Mouse (Mus musculus): ENCODE measurements around the gene Rps3a1.
"Not testable (repeated sequence)": the region's sequence is repeated elsewhere in the genome, so short reads cannot be mapped to it uniquely, and the experiment has no call there.

Gene Rps3a1

DNA sequence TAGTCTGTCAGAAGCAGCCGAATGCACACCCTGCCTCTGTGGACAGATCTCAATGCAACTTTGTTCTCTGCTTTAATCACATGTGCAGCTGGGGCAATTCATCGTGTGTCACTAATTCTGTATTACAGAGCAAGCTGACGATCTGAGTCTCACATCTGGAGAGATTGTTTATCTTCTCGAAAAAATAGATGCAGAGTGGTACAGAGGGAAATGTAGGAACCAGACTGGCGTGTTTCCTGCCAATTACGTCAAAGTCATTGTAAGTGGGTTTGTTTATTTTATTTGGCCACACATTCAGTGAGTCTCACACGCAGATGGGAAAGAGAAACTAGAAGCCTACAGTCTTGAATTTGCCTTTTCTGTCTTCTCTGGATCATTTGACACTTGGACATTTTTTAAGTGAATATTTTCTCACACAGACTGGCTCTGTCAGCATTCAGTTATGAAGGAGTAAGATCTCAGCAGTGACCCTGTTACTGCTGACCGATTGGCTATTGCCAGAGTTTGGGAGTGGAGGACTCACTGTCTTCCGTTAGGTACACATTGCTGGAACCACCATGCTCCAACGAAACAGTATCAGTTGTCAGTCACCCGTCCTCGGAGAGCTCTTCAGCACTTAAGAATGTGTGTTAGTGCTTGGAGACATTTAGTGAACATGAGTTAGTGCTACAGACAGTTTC is 27.7 kb downstream of the Rps3a1 start:
- DNase-seq (ENCODE audit: low spot score in 2 of 2), result no peak

DNA sequence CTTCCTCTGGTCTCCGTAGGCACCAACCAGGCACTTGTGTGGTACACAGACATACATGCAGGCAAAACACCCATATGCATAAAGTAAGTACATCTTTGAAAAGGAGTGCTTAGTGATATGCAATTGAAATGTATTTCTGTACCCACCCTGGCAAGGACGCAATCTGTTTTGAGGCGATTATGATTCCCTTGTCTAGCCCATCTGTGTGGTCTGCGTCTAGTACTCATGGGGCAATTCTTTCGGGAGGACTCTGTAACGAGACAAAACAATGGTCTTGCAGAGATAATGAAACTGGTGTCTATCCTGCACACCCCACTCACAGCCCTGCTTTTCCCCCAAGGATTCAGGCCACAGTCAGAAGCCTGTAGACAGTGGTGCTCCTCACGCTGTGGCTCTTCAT is 29.7 kb downstream of the Rps3a1 start:
- DNase-seq (ENCODE audit: low spot score in 2 of 2), result no peak

DNA sequence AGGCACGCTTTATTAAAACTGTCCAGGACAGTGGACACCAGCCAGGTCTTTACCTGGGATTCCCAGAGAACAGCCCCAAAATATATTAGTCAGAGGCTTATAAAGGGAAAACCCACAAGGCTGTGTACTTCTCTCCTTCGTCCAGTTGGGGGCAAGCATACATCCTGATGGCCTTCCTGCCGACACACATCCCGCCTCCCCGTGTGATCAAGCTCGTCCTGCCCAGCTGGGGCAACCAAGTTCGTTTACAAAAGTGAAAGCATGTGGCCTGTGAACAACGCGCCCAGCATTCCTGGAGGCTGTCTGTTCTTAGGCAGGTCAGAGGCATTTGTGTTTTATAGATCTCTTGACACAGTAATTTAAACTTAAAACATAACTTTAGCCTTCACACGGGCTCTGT is 32.4 kb downstream of the Rps3a1 start:
- peak; percentile 21 to 68 for DNase-seq (ENCODE audit: low spot score in 2 of 2)

DNA sequence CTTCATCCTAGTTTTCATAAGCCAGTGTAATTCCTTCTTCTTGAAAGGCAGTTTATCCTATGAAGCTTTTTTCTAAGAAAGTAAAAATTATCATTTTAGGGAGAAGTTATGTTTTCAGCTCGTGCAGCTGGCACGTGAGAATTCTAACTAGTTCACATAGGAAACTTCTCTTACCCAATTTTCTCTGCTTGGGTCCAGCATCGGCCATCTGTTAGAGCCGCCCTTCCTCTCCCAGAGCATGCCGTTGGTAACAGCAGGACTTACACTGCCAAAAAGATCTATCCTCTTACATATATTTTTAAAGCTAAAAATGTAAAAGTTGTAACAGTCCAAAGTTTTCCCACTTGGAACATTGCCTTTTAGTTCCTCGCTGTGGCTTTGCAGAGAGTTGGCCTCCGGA is 33.4 kb downstream of the Rps3a1 start:
- no peak for DNase-seq (ENCODE audit: low spot score in 2 of 2)

DNA sequence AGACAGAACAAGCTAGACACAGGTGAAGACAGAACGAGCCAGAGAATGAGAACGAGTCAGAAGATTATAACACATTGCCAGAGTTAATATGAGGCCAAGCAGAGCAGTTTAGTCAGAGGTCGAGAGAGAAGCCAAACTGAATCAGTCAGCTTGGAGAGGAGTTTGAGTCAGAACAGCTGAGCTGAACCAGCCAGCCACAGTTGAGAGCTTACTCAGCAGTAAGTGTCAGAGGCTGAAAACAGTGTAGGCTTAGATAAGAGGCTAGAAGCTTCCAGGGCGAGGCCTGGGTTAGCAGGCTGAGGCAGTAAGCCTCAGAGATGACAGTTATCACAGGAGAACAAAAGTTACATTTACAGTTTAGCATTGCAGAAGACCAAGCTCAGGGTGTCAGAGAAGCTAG is 33.9 kb downstream of the Rps3a1 start:
- DNase-seq (ENCODE audit: low spot score in 2 of 2), result peak in 1 of 2 experiments; percentile 27

DNA sequence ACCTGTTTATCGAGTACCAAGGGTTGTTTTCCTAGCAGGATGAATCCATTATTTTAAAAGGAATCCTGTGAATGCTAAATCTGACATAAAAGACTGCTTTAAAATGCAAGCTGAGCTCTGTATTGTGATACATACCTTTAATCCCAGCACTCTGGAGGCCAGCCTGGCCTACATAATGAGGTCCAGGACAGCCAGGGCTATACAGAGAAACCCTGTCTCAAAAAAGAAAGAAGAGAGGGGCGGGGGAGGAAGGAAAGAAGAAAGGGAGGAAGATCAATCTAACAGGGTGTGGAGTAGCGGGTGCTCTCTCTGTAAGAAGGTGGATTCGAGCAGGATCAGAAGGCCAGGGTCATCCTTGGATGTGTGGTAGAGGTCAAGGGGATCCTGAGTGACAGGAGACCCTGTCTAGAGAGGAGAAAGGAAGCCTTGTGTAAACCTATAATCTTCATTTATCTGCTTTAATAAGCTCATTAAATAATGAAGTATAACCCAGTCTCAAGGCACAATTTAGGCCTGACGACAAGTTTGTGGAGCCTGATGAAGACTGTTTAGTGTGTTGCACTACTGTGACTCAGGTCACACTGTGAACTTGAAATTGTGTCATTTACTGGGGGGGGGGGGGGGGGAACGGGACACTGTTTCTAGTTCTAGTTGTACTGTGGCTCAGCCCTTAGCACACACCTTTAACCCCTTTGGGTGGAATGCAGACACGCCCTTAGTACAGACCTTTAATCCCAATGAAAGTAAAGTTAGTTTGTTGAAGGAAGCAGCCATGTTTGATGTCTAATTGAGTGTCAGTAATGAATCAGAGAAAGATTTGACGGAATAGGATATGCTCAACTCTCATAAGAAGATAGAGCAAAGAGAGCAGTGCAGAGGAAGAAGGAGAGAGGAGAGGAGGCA is 34.6 kb downstream of the Rps3a1 start:
- no peak for DNase-seq (ENCODE audit: low spot score in 2 of 2)

DNA sequence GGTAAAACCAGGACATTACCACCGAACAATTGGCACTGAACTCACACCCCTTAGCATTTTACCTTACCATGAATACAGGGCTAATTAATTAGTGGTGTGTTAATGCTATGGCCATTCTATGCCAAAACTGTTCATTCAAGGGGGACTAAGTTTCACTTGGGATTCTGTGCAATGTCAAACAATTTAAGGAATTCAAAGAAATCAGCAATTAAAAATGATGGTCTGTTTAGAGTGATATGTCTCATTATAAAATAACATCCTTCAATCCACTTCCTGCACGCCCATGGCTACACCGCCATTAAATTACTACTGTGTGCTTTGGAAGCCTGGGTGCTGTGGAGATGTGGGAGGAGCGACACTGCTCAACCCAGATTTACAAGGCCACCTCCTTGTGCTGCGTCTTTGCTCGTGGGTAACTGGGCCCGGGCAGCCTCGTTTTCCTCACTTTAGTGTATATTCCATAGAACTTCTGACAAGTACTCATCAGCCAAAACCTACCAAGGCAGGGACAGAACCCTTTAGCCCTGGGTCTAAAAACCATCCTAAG is 36.3 kb downstream of the Rps3a1 start:
- no peak for DNase-seq (ENCODE audit: low spot score in 2 of 2)

DNA sequence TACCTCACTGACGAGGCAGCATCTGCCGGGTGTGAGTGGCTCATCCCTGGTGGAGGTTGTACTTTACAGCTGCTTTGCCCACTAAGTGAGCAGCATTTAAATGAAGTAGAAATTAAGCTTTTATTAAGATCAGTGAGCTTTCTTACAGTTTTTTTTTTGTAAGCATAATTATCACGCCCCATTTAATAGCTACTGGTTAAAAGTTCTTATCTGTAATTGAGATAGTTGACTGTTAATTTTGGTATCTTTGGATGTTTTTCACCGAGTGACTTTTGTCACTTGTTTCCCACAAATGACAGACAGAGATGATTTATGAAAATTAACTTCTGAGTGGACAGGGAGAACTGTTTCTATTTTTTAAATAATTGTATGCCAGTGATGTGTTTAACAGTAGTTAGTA is 37.6 kb downstream of the Rps3a1 start:
- DNase-seq (ENCODE audit: low spot score in 2 of 2), result no peak

DNA sequence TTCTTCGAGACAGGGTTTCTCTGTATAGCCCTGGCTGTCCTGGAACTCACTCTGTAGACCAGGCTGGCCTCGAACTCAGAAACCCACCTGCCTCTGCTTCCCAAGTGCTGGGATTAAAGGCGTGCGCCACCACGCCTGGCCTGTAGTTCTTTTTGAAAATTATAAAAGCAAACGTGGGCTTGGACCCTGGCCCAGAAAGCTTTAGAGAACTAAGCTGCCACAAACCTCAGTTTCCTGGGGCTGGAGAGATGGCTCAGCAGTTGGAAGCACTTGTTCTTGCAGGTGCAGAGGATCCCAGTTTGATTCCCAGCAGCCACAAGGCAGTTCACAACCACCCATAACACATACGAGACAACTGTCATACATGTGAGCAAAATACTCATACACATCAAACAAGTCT is 38.1 kb downstream of the Rps3a1 start:
- not testable (repeated sequence) for DNase-seq (ENCODE audit: low spot score in 2 of 2)

DNA sequence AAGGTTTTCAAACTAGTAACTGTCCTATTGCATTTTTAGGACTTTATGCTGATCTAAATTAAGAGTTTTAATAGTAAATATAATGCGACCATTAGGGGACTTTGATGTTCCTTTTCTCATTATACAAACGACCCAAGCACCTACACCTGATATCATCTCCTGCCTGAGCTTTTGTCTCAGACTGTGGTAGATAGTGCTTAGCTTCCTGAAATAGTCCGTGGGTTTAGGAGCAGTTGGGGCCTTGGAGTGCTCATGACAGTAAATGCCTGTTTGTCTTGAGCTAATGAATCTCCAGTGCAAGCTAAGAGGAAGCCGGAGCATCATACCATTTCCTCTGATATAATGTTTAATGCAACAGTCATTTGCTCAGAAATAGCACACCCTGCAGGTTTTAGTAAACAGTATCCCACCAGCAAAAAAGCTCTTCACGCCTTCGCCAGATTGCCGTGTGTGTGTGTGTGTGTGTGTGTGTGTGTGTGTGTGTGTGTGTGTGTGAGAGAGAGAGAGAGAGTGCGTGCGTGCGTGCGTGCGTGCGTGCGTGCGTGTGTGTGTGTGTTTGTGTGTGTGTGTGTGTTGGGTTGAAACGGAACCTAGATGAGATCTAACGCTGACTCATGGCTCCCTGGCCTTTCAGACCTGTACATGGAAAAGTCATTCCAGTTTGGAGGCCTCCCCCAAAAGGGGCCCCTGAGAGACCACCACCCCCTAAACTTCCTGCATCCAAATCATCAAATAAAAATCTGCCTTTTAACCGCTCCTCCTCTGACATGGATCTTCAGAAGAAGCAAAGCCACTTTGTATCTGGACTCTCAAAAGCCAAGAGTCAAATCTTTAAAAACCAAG is 38.8 kb downstream of the Rps3a1 start:
- DNase-seq (ENCODE audit: low spot score in 2 of 2), result no peak

DNA sequence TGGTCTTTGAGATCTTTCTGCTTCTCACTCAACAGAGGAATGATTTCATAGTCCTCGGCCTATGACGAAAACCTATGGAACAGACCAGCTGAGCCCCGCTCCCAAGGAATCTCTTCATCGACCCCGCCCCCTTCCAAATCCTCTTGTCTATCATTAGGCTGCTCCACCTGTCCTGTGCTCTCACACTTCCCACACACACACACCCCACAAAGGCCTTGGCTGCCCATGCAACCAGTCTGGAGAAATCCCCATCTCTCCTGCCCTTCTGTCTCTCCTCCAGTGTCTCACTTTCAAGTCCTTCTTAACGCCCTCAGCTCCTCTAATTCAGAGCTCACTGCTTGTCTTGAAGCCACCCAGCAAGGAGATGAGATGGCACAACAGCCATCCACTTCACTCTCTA is 40.5 kb downstream of the Rps3a1 start:
- DNase-seq (ENCODE audit: low spot score in 2 of 2), result no peak

DNA sequence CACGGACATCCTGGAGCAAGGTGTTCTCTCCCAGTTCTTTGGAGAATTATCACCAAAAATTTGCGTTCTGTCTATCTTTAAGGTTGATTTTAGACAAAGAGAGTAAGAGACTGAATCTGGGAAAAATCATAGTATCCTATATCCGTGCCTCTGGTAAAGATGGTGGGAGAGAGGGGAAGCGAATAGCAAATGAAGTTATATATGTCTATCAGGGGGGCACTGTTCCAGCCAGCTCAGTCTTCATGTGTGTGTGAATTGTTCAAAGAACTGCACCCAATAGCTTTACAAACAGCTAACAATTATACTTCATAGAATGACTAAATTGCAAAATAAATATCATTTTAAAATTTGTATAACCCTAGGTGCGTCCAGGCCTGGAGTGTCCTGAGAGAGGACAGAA is 48.6 kb downstream of the Rps3a1 start:
- DNase-seq (ENCODE audit: low spot score in 2 of 2), result no peak

DNA sequence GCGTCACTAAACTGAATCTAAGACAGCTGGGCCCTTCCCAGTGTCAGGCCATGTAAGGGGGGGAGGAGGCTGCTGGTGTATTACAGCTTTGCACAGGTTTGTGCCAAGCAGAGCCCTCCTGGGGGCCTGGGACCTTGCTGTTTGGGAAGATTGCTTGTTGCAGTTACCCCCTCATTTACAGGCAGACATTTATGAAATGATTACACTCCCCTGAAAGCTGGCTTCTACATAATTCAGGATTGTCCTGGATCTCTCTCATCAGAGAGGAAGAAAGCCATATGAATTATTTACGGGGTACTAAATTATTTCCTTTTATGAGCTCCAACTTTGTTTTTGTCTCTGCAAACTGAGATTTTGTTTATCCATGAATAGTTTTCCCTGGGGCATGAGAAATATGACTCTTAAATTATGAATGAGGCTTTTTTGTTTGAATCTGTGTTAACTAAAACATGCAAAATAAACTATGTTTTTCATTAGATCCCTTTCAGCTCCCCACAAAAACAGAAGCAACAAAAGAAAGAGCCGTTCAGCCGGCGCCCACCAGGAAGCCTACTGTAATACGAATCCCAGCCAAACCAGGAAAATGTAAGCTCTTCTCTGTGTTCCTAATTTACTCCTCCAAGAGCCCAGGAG is 49.2 kb downstream of the Rps3a1 start:
- DNase-seq (ENCODE audit: low spot score in 2 of 2), result no peak

All from spleen, postnatal 10 days (tissue).